In the genomic region with DNA sequence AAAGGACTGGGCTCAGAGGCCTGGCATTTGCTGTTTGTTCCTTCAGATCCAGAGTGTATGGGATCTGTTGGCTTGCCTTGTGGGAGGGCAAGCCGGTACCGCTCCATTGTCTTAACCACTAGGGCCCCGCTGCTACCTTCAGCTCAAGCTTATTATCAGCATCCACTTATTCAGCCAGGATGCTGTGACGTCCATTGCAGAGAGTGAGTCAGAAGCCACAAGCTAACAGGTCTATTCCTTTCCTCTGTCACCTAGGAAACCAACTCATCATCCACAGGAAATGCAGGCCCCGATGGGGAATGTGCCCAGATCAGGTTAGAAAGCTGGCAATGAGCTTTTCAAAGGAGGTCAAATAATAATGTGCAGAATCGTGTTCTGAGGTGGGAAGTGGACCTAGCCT, we compare ENCODE assay signal across 11 mouse cellular contexts.
DNase-seq lines count a peak whose midpoint lies in the region; ATAC-seq lines count a peak whose summit lies in the region.
"Had no signal": no experiment of that assay in that cellular context is flagged by ENCODE, and none has a peak within 500 bp of the region (broad histone marks: within the 10 kb centered on the region; RNA-seq: fewer than 3 reads in every experiment).

No protein-coding gene starts in this region.

- no peak overlapping the region for H3K4me3 ChIP-seq in hindbrain, embryonic 15.5 days

- 35% methylated on average over 6 of the region's 6 CpGs for WGBS in hindbrain, embryonic 15.5 days

- no peak overlapping the region for H3K4me2 ChIP-seq in hindbrain, embryonic 15.5 days

- H3K27ac ChIP-seq in hindbrain, embryonic 15.5 days (replicated peaks) = no peak overlapping the region

- peaks cover 5% of the 10 kb centered on the region for H3K4me1 ChIP-seq in hindbrain, embryonic 15.5 days (replicated peaks)

- peak; percentile 44 for DNase-seq in layer of hippocampus, adult 11-12 months (ENCODE audit: low spot score)
- DNase-seq in layer of hippocampus, postnatal 10 days (ENCODE audit: low spot score in 2 of 2) = no peak
- peak; percentile 81 for DNase-seq in Muller cell, postnatal 12 days (ENCODE audit: inconsistent ontology term)
- peak; percentile 17 to 40 for DNase-seq in natural killer cell, adult 2 months (ENCODE audit: low spot score in 2 of 2)
- DNase-seq in yolk sac, embryonic 10.5 days (ENCODE audit: low spot score) = no peak
- DNase-seq in gastrocnemius, postnatal 4 days (ENCODE audit: low spot score in 2 of 2) = no peak
- no peak for DNase-seq in lung, postnatal 25 days (ENCODE audit: low spot score)
- DNase-seq: embryo, embryonic 11 days; heart, postnatal 10 days; lung, adult 2 months had no signal

- no peak overlapping the region for H3K9ac ChIP-seq in hindbrain, embryonic 15.5 days

- 0 out of 2 replicates have a peak, but pooled peaks have one; percentile 42 for ATAC-seq in hindbrain, embryonic 15.5 days (ENCODE audit: low FRiP score, low read depth)

- H3K27me3 ChIP-seq in hindbrain, embryonic 15.5 days = no peaks in the 10 kb centered on the region

- H3K36me3 ChIP-seq in hindbrain, embryonic 15.5 days = no peaks in the 10 kb centered on the region

- H3K9me3 ChIP-seq in hindbrain, embryonic 15.5 days = no peaks in the 10 kb centered on the region

Comparison
In these comparisons a context has a peak if more than half of its experiments do, and no peak if none do; other contexts are left out.
1. DNase-seq: peak in layer of hippocampus, adult 11-12 months (single experiment), Muller cell, postnatal 12 days (single experiment) and natural killer cell, adult 2 months (2 of 2); none in layer of hippocampus, postnatal 10 days (0 of 2), yolk sac, embryonic 10.5 days (single experiment), gastrocnemius, postnatal 4 days (0 of 2) and lung, postnatal 25 days (single experiment).